Mouse (Mus musculus): ENCODE measurements around the gene Ehd2.

DNA sequence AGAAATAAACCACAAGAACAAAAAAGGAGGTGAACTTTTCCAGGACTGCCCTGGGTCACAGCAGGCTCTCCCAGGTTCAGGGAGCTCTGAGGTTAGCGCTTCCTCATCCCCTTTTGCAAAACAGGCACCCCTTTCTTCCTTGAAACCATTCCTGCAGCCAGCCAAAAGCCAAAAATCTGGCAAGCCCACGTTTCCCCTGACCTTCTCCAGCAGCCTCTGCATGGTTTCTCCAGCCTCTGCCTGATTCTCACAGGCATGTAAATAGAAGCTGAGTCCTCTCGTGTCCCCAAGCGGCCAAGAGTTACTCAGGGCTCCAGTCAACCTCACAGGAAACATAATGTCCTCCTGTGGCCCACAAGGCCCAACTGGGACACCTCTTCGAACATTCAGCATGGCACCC is 48.0 kb upstream of the Ehd2 start:
- TF ChIP-seq CTCF (IDR thresholded peaks at IDR 0.05; ENCODE audit: insufficient read depth, low read length) (no peak), POLR2A (IDR thresholded peaks at IDR 0.05; ENCODE audit: borderline replicate concordance, extremely low read depth, low read depth, low read length) (no peak)
